Mouse (Mus musculus) neutrophil, adult 5-6 weeks (primary cell): ENCODE results near the gene Wars. TPM values are rescaled to one million over a fixed set of nuclear protein-coding genes. Genes with fewer than 3 reads are reported as not detected.

Experiments used
- ATAC-seq: fragments of 151-379, 151-347 bp; 2 replicates; pipeline ENCODE4 v1.8.0; 2017; ENCODE audit warnings: mild to moderate bottlenecking, moderate TSS enrichment; ENCODE audit not compliant: insufficient number of reproducible peaks, poor library complexity, low FRiP score, severe bottlenecking; ENCODE audit errors: extremely low read depth
- total RNA-seq: library from RNA; stranded (forward); fragments of 200-1000 nt; gene quantifications from 2 replicates; pipeline ENCODE4 v1.2.3, GENCODE M21; 2017

The Wars gene
- total RNA-seq, 1 experiment from 2014 or later = 46.7 TPM

GRCm38 (mm10) chr12:108832851-108833250 is 61.1 kb downstream of the Wars start:
- ATAC-seq = no peak

DNA sequence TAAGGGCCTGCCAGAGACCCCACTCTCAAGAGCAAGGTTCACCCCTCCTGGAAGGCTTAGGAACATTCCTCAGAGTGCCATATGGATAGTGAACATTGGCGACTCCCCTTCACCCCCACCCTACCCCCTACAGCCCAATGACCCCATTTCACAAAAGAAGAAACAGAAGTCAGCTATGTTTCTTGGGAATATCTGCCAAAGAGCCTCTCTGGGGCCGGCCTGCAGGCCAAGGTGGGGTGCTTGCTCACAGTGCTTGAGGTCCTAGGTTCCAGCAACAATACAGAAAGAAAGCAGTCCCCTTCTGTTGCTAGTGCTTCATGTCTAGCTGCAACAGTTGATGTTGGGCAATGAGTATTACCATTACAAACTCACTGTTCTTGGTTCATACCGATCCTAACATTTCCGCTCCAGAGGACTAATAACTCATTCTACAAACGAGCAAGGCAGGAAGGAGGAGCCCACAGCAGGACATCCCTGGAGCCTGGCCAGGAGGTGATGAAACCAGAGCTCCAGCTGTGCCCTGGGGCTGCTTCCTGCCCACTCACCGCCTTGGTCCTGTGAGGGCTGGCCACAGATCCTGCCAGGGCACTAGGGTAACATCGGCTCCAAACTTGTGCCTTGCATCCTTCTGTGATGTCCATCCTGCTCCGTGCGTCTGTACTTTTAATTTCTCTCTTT is 61.9 kb downstream of the Wars start:
- ATAC-seq = no peak

GRCm38 (mm10) chr12:108830358-108830757 is 63.6 kb downstream of the Wars start:
- no peak for ATAC-seq

DNA sequence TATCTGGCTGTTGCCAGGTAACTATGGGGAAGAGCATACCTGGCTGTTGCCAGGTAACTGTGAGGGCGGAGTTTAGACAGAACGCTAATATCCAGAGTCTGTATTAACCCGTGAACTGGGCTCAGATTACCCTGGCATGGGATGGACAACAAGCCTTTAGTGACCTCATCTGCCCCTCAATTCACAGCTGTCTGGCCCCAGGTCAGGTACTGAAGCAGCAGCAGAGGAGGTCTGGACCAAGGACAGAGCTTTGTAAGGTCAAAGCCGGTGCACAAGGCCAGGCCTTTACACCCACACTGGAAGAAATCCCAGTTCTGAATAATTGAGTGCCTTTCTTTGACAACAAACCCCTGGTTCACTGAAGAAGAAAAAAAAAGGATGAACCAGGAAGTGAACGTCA is 64.3 kb downstream of the Wars start:
- ATAC-seq = no peak

DNA sequence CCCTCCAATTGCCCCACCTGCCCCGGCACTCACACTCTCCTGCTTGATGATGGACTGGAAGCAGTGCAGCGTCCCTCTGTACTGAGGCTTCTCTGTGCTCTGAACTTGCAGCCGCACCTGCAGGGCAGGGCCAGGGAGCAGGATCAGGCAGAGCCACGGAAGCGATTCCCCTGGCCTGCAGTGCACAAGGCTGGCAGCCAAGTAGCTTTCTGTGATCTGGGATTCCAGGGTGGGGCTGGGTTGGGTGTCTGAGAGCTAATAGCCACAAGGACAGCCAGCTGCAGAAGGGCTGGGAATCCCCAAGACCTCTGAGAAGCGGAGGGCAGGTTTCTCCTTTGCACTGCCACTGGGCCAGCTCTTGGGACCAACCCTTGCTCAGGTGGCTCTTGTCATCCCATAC is 66.3 kb downstream of the Wars start:
- no peak for ATAC-seq

DNA sequence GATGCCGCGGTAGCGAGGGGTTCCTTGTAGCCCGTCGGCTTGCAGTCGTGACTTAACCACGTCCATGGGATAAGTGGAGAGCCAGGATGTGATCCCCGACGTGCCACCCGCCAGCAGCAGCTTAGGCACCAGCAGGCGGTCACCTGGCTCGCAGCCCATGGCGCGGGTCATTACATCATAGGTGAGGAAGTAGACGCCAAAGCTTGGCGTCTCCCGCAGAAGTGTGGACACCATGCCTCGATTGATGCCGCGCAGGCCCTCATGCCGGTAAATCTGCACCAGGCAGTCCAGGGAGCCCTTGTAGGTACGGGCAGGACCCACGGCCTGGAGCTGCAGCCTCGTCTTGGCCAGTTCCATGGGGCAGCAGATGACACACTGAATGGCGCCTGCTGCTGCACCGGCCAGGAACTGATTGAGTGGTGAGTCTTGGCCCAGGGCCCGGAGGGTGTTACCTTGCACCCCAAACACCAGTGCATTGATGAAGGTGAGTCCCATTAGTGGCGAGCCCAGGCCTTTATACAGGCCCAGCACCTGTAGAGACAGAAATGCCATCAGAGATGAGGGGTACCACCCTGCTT is 66.9 kb downstream of the Wars start:
- ATAC-seq = no peak

- no peak for ATAC-seq
These were observed 67.6 kb downstream of the Wars start for GRCm38 (mm10) chr12:108826282-108826957.

- no peak for ATAC-seq
These were observed 68.3 kb downstream of the Wars start for GRCm38 (mm10) chr12:108825561-108826224.

- no peak for ATAC-seq
These were observed 69.6 kb downstream of the Wars start for GRCm38 (mm10) chr12:108824225-108824874.

- no peak for ATAC-seq
These were observed 70.9 kb downstream of the Wars start for GRCm38 (mm10) chr12:108823036-108823435.

- ATAC-seq = no peak
These were observed 73.5 kb downstream of the Wars start for GRCm38 (mm10) chr12:108820461-108820860.

- ATAC-seq = no peak
These were observed 77.4 kb downstream of the Wars start for GRCm38 (mm10) chr12:108816569-108816968.

DNA sequence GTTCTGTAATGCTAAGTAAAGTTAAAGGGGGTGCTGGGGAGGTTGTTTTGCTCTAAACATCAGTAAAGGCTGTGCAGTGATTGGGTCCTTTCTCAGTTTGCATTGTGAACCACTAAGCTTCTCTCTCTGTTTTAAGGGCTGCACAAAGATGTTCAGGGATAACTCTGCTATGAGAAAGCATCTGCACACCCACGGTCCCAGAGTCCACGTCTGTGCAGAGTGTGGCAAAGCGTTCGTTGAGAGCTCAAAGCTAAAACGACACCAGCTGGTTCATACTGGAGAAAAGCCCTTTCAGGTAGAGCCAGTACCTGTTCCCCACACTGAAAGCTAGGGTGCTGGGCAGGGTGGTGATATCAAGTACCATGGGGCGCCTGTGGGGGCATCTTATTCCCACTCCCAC is 79.5 kb downstream of the Wars start:
- no peak for ATAC-seq

GRCm38 (mm10) chr12:108812463-108812862 is 81.5 kb downstream of the Wars start:
- no peak for ATAC-seq

DNA sequence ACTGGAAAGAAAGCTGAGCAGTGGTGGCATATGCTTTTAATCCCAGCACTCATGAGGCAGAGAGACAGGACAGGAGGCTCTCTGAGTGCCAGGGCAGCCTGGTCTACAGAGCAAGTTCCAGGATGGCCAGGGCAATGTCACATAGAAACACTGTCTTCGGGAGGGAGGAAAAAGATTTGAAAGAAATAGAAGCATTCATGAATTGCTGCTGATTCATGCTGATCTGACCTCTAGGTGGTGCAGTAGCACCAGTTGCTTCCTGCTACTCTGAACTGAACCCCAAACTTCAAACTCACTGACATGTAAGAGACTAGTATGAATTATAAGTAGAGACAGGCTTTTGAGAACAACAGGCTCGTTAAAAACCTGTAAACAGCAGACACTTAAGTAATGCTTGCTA is 82.8 kb downstream of the Wars start:
- peak; percentile 67; the same call in 1 of the 2 replicates for ATAC-seq

GRCm38 (mm10) chr12:108810309-108810708 is 83.7 kb downstream of the Wars start:
- ATAC-seq = no peak
